Mouse (Mus musculus): ENCODE measurements around the gene Vps8.

Gene Vps8

GRCm38 (mm10) chr16:21485716-21486115, 62.8 kb downstream of the Vps8 start:
- no peak for DNase-seq

- DNase-seq = peak; percentile 70 to 71
Measured at GRCm38 (mm10) chr16:21488413-21488812, 65.5 kb downstream of the Vps8 start.

DNA sequence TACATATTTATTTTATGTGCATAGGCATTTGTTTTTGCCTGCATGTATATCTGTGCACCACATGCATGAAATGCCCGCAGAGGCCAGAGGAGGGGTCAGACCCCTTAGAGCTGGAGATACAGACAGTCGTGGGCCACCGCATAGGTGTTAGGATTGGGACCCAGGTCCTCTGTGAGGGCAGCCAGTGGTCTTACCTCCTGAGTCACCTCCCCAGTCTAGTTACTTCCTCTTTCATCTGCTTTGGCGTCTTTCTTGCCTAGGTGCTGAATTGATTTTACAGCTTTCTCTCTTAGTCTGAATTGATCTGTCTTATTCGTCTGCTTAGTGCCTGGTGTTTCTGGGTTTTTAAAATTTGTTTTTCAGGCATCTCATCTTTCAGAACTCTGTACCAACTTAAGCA, 69.4 kb downstream of the Vps8 start:
- peak; percentile 14 to 26 for DNase-seq

DNA sequence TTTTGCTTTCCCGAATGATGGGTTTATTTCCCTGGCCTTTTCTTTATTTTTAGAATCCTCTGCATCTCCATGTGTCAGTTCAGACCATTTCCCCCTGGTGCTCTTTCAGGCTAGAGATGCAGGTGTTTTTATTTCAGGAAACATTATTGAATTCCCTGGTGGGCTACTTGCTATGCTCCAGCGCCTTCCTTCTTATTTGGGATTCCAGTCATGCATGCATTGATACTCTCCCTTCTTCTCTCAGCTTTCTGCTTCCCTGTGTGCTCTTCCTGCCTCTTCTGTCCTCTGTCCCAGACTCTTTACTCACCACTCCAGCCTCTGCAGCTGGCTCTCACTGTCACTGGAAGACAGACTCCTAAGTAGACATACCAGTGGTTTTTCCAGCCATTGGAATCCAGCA, 70.0 kb downstream of the Vps8 start:
- peak in 1 of 2 experiments; percentile 5 for DNase-seq

GRCm38 (mm10) chr16:21494681-21495080, 71.8 kb downstream of the Vps8 start:
- DNase-seq = no peak

- DNase-seq = no peak
Measured at GRCm38 (mm10) chr16:21496799-21497198, 73.9 kb downstream of the Vps8 start.

DNA sequence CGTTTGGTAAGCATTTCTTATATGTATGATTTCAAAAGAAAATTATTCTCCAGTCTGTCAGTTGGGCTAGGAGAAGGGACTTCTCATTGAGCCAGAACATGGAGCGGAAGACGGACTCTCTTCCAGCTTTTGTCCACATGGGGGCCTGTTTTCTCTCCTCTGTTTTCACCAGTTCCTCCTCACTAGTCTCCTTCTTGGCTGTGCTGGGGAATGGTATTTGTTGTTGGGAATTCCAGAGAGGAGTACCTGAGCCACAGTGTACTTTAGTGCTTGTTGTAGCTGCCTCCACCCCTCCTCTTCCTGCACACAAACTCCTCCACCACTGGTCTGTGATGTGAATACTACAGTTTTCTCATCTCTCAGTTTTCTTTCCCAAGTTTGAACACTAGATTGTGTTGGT, 74.7 kb downstream of the Vps8 start:
- DNase-seq = no peak

DNA sequence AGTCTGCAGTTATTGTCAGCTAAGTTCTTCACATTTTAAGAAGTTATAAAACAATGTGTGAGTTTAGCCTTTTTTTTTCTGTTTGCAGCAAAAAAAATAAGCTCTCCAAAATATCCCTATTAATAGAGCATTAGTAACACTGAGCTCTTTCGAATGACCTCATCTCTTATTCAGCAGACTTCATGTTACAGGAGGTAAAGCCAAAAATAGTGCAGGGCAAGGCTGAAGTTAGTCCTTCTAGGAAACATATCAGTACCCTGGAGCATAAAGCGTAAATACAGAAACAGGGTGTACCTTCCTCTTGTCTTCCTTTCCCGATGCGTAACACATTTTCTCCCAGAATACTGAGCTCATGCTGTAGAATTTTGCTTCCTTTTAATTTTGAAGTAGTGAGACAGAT, 76.1 kb downstream of the Vps8 start:
- DNase-seq = no peak

DNA sequence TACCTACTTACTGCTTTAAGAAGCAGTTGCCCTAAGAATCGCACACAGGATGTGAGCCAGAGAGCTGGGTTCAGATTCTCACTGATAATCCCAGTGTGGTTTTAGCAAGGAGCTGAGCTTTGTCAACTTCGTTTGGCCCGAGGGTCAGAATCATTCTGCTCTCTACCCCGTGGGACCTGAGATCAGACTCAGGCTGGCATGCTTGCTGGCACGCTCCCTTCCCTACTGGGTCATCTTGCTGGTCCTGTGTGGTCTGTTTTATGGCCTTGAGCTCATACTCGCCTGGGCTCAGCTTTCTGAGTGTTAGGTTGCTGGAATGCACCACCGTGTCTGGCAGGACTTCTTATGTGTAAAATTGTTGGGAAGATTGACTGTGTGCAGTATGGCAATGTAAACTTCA, 76.7 kb downstream of the Vps8 start:
- DNase-seq = no peak

DNA sequence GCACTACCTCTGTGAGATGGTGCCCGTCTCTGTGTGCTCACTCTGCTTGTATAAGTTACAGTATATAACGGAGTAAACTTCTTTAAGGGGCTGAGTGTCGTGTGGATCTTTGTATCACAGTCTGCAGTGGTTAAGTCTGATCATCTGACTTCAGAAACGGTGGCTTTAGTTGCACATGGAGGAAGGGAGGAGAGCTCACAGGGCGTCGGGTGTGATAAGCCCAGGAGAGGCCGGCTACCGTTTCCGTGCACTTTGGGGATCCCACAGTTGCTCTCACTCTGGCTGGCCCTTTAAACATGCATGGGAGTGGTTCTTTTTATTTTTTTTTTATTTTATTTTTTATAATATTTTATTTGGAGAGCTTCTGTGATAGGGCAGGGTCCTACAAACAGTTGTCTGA, 95.9 kb downstream of the Vps8 start:
- no peak for DNase-seq

- no peak for DNase-seq
Measured at GRCm38 (mm10) chr16:21519785-21520184, 96.9 kb downstream of the Vps8 start.

DNA sequence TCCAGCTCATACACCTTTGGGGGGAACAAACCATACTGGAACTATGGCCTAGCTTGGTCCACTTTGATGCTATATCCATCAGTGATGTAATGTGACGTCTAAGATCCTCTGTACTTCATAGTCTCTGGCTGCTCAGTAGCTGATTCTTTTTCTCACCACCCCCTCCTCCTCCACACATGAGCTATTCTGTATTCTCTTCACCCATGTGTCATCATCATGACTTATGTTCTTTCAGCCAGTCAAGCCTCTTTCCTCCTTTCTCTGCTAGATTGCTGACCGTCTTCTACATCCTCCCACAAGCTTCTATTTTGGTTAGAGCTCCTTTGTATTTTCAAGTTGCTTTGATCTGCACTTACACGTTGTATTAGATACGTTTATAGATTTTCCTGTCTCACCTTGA, 100.8 kb downstream of the Vps8 start:
- DNase-seq = no peak

DNA sequence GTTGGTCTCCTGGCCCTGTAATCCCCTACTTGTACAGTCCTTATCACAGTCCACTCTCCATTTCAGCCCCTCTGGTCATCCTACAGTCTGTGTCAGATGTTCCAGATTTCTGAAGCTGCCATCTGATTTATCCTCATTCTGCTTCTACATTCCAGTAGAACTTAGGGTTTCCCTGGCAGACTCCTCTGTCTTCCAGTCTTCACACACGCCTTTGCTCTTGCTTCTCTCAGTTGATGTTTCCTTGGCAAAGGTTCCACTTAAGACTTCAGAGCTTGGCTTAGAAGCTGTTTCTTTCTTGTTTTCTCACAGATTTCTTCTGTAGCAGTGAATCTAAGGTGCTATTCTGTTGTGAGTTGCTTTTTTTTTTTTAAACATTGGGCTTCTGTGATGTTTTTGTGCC, 102.5 kb downstream of the Vps8 start:
- no peak for DNase-seq

DNA sequence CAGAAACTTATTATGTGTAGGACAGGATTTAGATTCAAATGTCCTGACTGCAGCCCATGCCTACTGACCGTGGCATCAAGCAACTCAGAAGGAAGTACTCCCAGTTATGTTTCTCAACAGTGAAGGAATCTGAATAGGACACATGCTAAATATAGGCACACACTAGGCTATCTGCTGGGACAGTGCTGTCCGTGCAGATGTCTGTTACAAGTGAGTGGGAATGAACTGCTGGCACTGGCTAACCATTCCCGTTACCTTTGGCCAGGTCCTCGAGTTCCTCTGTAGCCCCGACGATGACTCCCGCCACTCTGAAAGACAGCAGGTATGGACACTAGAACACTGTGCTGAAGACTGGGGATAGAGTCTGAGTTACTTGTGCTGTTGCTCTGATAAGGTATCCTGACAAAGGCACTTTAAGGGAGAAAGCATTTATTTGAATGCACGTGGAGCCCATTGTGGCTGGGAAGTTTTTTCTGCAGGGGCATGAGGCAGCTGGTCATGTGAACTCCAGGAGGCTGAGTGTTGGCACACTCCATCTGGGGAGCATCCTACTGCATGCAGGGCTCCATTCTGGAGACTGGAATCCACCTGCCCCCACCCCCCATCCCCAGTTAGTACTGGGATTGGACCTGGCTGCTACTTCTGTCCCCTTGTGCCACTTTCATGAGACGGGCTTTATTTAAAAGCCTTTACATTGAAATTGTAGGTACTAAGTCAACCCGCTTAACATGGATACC, 104.5 kb downstream of the Vps8 start:
- DNase-seq = no peak

- DNase-seq = no peak
Measured at GRCm38 (mm10) chr16:21533503-21533902, 110.6 kb downstream of the Vps8 start.

DNA sequence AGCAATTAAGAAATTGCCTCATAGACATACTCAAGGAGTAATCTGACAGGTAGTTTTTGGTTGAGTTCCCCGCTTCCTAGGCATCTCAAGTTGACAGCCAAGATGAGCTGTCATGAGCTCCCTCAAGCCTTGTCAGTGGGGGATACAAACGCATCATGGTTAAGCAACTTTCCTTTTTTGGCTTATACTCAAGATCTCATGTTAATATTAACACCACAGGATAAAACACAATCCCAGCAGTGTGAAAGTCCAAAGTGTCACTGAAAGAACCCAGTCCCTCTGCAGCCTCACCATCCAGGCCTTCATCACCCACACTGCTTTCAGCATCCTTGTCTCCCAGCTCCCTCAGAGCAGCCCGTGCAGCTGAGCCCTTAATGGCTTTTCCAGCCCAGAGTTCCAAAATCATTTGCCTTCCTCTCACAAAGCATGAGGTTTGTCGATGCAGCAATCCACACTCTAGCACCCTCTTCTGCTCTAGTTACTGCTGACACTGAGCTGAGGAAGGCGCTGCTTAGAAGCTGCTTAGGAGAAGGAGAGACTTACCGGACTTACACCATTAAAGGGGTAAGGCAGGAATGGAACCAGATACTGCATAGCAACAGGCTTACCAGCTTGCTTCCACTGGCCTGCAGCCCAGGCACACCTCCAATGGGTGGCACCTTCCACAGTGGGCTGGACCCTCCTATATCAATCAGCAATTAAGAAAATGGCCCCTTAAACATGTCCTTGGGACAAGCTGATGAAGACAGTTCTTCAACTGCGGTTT, 113.5 kb downstream of the Vps8 start:
- no peak for DNase-seq

GRCm38 (mm10) chr16:21537312-21537711, 114.4 kb downstream of the Vps8 start:
- DNase-seq = no peak

GRCm38 (mm10) chr16:21538889-21539288, 116.0 kb downstream of the Vps8 start:
- DNase-seq = no peak

GRCm38 (mm10) chr16:21542559-21542958, 119.6 kb downstream of the Vps8 start:
- DNase-seq = no peak

DNA sequence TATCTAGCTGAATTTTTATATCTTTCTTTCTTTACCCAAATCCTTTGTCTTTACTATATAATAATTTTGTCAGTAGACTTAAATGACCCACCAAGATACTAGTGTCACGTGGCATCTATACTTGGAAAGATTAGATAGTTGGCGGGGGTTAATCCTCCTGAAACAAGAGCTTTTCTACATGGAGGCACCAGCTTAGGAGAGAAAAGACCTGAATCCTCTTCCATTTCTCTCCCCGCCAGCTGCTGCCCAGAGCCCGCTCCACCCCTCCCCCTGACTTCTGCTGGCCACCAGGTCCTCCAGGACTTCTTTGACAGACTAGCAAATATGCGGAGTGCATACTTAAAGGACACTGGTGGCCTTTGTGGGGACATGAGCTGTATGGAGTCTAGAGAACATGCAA, 124.5 kb downstream of the Vps8 start:
- no peak for DNase-seq

- DNase-seq = no peak
Measured at GRCm38 (mm10) chr16:21549751-21550150, 126.8 kb downstream of the Vps8 start.

DNA sequence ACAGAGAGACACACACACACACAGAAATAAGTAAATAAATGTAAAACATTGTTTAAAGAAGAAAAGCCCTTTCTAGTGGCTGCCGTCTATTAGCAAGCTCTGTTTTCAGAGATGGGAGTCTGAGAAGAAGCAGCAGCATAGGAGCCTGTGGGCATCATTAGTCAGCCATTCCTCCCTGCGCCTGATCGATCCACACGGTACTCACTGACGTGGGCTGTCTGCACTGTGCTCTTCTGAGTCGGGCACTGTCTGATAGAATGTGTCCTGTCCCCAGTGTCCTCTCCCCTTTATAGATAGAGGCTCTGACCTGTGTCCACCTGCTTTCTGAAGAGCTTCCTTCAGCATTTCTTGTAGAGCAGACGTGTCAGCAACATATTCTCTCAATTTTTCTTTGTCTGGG, 127.5 kb downstream of the Vps8 start:
- DNase-seq = no peak

- DNase-seq = no peak
Measured at GRCm38 (mm10) chr16:21553506-21553905, 130.6 kb downstream of the Vps8 start.

GRCm38 (mm10) chr16:21562625-21563300, 139.8 kb downstream of the Vps8 start:
- DNase-seq = no peak

Data from B cell, adult 2 months (primary cell).